Mouse (Mus musculus) hindbrain, embryonic 15.5 days (tissue): ENCODE data around the gene Clta. TPM values are rescaled to one million over a fixed set of nuclear protein-coding genes. Genes with fewer than 3 reads are reported as not detected.
A peak's percentile ranks its signal among the peaks of the same experiment; 100 is the strongest.

Source experiments
- ATAC-seq: fragments of 200-750 bp; cut with Nextera tagmentation; 2 replicates; pipeline ENCODE4 v1.8.0; 2017; ENCODE audit warnings: low read depth, moderate number of reproducible peaks, moderate TSS enrichment; ENCODE audit not compliant: low FRiP score
- H3K27ac ChIP-seq: fragments of 300-500 bp; sonication (generic); replicated peaks from 2 replicates; pipeline ENCODE4 v1.5.1; 2015; ENCODE audit warnings: mild to moderate bottlenecking, inconsistent platforms
- H3K27me3 ChIP-seq: fragments of 300-500 bp; sonication (generic); 2 replicates; pipeline ENCODE4 v1.6.1; 2015; ENCODE audit warnings: control low read depth, inconsistent platforms
- H3K36me3 ChIP-seq: fragments of 300-500 bp; sonication (generic); 2 replicates; pipeline ENCODE4 v1.6.1; 2015; ENCODE audit warnings: control low read depth, inconsistent platforms
- H3K4me1 ChIP-seq: fragments of 300-500 bp; sonication (generic); replicated peaks from 2 replicates; pipeline ENCODE4 v1.6.1; 2015; ENCODE audit warnings: control low read depth, inconsistent platforms
- H3K4me2 ChIP-seq: fragments of 300-500 bp; sonication (generic); 2 replicates; pipeline ENCODE4 v1.6.1; 2015; ENCODE audit warnings: moderate library complexity, mild to moderate bottlenecking, inconsistent platforms
- H3K4me3 ChIP-seq: fragments of 300-500 bp; sonication (generic); 2 replicates; pipeline ENCODE4 v1.5.1; 2015; ENCODE audit warnings: mild to moderate bottlenecking, inconsistent platforms
- H3K9ac ChIP-seq: fragments of 300-500 bp; sonication (generic); 2 replicates; pipeline ENCODE4 v1.6.1; 2015; ENCODE audit warnings: inconsistent platforms
- H3K9me3 ChIP-seq: fragments of 300-500 bp; sonication (generic); 2 replicates; pipeline ENCODE4 v1.6.1; 2016; ENCODE audit warnings: control low read depth, inconsistent platforms
- WGBS: fragments of 180-500 bp; shearing (Covaris S2); methylation state at CpG from one replicate; pipeline ENCODE4 v1.1.7; 2015; 5-methylcytosine and 5-hydroxymethylcytosine counted together
- polyA plus RNA-seq: library from polyadenylated mRNA; unstranded; fragments of >200 nt; fragmentation: Nextera tagmentation; extraction: Ambion mirVana; gene quantifications from 2 replicates; pipeline ENCODE4 v1.2.1, GENCODE M21; 2015

Gene Clta
- polyA plus RNA-seq, 1 experiment from 2014 or later: 342 TPM

DNA sequence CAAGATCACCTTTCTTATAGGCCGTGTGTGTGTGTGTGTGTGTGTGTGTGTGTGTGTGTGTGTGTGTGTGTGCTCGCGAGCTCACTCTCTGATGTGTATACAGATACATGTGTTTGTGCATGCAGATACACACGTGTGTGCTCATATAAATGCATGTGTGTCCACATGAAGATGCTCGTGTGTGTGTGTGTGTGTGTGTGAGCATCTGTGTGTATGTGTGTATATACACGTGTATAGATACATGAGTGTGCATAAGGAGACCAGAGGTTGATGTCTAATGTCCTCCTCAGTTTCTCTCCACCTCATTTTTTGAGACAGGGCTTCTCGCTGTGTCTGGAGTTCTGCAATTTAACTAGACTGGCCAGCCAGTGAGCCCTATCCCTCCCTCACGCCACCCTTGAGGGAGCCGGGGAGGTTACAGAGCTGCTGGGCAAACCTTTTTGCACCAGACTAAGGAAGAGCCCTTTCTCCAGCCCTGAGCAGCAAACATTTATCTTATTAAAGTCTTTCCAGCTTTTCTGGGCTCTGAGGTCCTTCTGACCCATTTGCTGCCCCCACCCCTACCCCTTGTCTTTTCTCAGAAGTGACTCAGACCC, 32.6 kb upstream of the Clta start:
- H3K9me3 ChIP-seq: no peaks in the 10 kb centered on the region
- ATAC-seq: peak; percentile 24; the same call in 1 of the 2 replicates
- H3K36me3 ChIP-seq: no peaks in the 10 kb centered on the region
- peaks cover 26% of the 10 kb centered on the region for H3K4me1 ChIP-seq
- WGBS: 67% methylated on average over 9 of the region's 9 CpGs
- no peak overlapping the region for H3K4me3 ChIP-seq
- peak overlapping the region; percentile 31 for H3K27ac ChIP-seq
- no peak overlapping the region for H3K9ac ChIP-seq
- peak overlapping the region; percentile 16; the same call in 1 of the 2 replicates for H3K4me2 ChIP-seq
- H3K27me3 ChIP-seq: no peaks in the 10 kb centered on the region

DNA sequence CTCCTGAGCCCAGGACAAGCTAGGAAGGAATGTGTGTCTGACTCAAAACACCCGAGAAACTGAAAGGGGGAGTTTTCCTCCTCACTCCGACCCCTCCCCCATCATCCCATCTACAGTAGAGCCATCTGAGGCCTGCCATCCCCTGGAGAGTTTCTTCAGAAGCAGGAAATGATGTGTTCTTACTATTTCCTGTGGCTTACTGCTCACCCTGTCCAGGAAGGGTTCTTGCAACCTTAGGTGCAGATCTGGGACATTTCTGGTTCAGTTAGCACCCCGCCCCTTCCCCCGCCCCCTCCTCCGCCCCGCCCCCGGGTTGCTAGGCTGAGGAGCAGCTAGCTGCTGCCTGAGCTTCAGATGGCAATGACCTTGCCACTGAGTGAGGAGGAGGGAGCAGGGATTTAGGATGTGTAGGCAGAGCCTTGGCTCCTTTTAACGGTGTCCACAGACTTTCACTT, 32.1 kb upstream of the Clta start:
- peaks cover 26% of the 10 kb centered on the region for H3K4me1 ChIP-seq

DNA sequence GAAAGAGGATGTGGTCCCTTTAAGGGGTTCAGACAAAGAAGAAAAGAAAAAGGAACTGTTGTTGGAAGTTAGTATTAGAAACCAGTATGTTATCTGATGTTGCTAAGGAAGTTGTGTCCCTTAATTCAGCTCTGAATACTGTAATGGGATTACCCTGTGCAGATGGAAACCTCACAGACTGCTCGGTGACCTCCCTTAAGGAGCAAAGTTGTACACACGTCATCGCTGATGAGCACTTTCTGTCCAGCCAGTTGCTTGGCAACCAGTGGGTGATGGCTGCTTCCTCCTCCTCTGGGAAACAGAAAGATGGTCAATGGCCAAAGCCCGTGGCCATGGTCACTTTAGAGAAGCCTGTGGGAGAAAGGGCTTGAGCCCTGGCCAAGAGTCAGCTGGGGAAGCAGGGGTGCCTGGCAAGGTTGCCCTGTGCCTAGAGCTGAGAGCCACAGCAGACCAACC, 30.7 kb upstream of the Clta start:
- Histone ChIP-seq H3K27me3 (no peaks in the 10 kb centered on the region), H3K9ac (no peak overlapping the region), H3K9me3 (no peaks in the 10 kb centered on the region), H3K27ac (no peak overlapping the region), H3K4me2 (no peak overlapping the region), H3K4me1 (peaks cover 30% of the 10 kb centered on the region), H3K4me3 (no peak overlapping the region), H3K36me3 (no peaks in the 10 kb centered on the region)
- WGBS: 26% methylated on average over 4 of the region's 4 CpGs
- no peak for ATAC-seq

More for the DNA sequence above, 32.1 kb upstream of the Clta start:
- Histone ChIP-seq H3K9ac (no peak overlapping the region), H3K4me3 (no peak overlapping the region), H3K27me3 (no peaks in the 10 kb centered on the region), H3K36me3 (no peaks in the 10 kb centered on the region), H3K4me2 (peak overlapping the region; percentile 16; the same call in 1 of the 2 replicates), H3K9me3 (no peaks in the 10 kb centered on the region), H3K27ac (peak overlapping the region; percentile 31)
- 4% methylated on average over 8 of the region's 8 CpGs for WGBS
- peak; percentile 21; the same call in 1 of the 2 replicates for ATAC-seq

DNA sequence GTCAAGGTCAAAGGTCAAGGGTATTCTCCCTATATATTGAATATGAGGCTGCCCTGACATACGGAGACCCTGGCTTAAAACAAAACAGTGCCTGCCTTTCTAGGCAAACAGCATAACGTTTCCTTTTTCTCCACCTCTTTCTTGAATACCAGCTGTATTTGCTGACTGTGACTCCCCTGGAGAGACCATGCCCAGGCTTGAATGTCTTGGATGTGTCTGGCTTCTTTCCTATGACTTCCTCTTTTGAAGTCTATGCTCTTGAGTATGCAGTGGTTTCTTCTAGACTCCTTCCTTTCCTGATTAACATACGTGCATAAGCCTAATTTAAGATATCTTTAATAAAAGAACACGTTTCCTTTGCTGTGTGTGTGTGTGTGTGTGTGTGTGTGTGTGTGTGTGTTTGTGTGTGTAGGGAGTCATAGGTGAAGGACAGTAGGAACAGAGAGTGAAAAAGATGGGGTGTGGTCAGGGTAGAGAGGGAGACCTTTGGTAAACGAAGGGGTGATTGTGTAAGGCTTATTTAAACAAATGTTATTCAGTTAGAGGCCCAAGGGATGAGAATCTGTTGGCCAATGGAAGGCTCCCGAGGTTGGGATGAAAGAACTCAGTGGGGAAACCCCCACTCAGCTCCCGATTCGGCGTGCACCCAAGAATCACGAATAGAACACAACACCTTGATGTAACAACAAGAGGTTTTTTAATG, 29.2 kb upstream of the Clta start:
- Histone ChIP-seq H3K27me3 (no peaks in the 10 kb centered on the region), H3K9ac (no peak overlapping the region), H3K4me2 (no peak overlapping the region), H3K36me3 (no peaks in the 10 kb centered on the region), H3K4me1 (peaks cover 39% of the 10 kb centered on the region), H3K9me3 (no peaks in the 10 kb centered on the region), H3K27ac (no peak overlapping the region), H3K4me3 (no peak overlapping the region)
- no peak for ATAC-seq
- 83% methylated on average over 10 of the region's 10 CpGs for WGBS

DNA sequence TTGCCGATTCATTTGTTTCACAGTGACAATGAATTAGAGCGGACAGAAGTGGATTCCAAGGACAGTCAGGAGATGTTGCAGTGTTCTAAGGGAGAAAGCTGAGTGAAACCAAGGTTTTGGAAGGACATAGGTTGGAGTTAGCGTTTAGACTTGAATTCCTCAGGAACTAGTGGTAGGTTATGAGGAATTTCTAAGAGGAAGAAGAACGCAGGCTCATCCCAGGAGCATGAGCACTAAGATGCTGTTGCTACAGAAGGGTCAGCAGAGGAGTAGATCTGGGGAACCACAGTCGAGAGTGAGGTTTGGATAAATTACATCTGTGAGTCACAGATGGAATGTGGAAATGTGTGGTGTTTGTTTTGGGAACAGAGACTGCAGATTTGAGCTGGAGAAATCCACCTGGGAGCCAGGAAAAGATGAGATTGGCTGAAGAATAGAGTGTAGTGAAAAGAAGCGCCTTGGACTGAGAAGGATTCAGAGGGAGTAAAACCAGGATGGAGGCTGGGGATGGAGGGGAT, 28.0 kb upstream of the Clta start:
- no peaks in the 10 kb centered on the region for H3K9me3 ChIP-seq
- H3K4me3 ChIP-seq: no peak overlapping the region
- 86% methylated on average over 6 of the region's 6 CpGs for WGBS
- no peak overlapping the region for H3K9ac ChIP-seq
- ATAC-seq: no peak
- peaks cover 41% of the 10 kb centered on the region for H3K4me1 ChIP-seq
- no peak overlapping the region for H3K27ac ChIP-seq
- no peaks in the 10 kb centered on the region for H3K36me3 ChIP-seq
- H3K4me2 ChIP-seq: no peak overlapping the region
- H3K27me3 ChIP-seq: no peaks in the 10 kb centered on the region

DNA sequence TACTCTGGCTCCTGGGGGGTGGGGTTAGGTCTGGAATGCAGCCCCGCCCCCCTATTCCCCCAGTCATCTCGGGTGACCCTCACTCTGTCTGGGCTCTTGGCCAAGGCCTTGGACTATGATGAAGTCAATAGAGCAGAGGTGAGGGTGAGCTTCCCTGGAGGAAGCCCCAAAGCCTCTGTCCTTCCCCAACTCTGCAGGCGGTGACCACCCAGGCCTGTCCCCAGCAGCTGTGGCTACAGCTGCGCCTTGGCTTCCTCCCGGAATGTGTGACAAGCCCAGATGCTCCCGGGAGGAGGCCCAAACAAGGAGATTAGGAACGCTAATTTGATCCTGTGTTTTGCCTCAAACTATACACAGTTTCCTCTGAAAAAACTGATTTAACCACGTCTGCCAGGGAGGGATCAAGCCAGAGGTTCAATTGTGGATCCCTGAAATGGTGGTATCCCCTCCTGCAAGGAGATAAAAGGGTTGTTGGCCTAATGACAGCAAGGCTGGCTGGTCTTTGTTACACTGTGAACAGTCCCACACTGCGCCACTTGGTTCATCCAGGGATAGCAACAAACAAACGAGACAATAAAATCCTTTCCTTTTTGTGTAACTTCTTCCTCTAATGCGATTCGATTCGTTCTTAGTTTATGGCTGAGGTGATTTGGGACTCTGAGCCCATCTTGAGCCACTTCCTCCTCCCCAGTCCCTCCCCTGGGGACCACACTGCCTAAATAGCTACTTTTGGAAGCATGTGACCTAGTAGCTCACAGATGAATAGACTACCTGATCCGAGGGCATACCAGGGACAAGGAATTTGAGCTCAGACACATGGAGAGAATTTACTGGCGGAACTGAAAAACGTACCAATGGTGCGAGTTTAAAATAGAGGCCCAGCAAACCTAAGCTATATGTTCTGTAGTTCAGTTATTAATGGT, 25.5 kb upstream of the Clta start:
- no peak overlapping the region for H3K4me2 ChIP-seq
- peaks cover 29% of the 10 kb centered on the region for H3K4me1 ChIP-seq
- WGBS: 28% methylated on average over 17 of the region's 17 CpGs
- H3K36me3 ChIP-seq: no peaks in the 10 kb centered on the region
- H3K9ac ChIP-seq: no peak overlapping the region
- no peaks in the 10 kb centered on the region for H3K9me3 ChIP-seq
- H3K27me3 ChIP-seq: no peaks in the 10 kb centered on the region
- no peak for ATAC-seq
- H3K27ac ChIP-seq: peak overlapping the region; percentile 56
- no peak overlapping the region for H3K4me3 ChIP-seq

DNA sequence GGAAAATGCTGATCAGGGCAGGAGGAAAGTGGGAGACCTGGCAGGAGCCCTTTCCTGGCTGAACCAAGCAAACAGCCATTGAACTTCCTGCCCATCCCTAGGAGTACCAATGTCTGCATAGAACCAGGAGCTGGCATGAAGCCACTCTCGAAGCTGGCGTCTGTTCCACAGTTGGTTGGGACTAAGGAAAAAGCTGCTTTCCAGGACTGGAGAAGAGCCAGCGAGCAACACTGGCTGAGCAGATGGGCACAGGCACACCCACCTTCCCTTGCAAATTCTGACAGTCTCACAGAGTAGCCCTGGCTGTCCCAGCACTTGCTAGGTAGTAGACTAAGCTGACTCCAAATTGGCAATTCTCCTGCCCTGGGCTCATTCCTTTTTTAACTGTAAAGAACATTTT, 24.5 kb upstream of the Clta start:
- no peak overlapping the region for H3K4me2 ChIP-seq
- no peaks in the 10 kb centered on the region for H3K27me3 ChIP-seq
- H3K4me1 ChIP-seq: peaks cover 28% of the 10 kb centered on the region
- H3K9ac ChIP-seq: no peak overlapping the region
- no peak overlapping the region for H3K4me3 ChIP-seq
- ATAC-seq: peak; percentile 52
- no peaks in the 10 kb centered on the region for H3K36me3 ChIP-seq
- WGBS: 52% methylated on average over 3 of the region's 3 CpGs
- peak overlapping the region; percentile 56; the same call in 1 of the 2 replicates for H3K27ac ChIP-seq
- H3K9me3 ChIP-seq: no peaks in the 10 kb centered on the region

DNA sequence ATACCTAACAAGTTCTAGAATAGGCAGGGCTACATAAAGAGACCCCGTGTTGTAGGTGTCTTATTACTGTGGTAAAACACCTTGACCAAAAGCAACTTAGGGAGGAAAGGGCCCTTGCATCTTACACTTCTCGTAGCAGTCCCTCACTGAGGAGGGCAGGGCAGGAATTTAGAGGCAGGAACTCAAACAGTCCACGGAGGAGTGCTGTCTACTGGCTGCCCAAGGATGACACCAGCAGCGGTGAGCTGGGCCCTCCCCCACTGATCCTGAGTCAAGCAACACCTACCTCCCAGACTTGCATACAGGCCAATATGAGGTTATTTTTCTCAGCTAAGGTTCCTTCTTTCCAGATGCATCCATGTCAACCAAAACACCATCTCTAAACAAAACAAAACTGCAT, 24.0 kb upstream of the Clta start:
- Histone ChIP-seq H3K27me3 (no peaks in the 10 kb centered on the region), H3K4me1 (peaks cover 28% of the 10 kb centered on the region), H3K36me3 (no peaks in the 10 kb centered on the region), H3K9me3 (no peaks in the 10 kb centered on the region), H3K9ac (no peak overlapping the region), H3K4me2 (no peak overlapping the region), H3K27ac (no peak overlapping the region), H3K4me3 (no peak overlapping the region)
- ATAC-seq: no peak
- 86% methylated on average over 4 of the region's 4 CpGs for WGBS

DNA sequence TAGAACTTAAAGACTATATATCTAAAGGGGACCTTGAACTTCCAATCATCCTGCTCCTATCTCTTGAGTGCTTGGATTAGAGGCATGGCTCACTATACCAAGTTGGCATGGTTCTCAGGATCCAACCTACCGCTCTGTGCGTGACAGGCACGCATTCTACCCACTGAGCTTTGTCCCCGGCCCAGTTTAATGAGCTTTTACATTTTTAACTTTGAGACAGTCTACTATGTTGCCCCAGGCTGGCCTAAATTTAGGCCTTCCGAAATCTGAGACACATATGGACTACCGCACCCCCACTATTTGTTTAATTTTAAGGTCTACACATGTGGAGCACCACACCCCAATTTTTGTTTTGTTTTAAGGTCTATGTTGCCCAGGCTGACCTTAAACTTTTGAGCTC, 23.4 kb upstream of the Clta start:
- Histone ChIP-seq H3K4me1 (peaks cover 28% of the 10 kb centered on the region), H3K36me3 (no peaks in the 10 kb centered on the region), H3K9me3 (no peaks in the 10 kb centered on the region), H3K9ac (no peak overlapping the region), H3K4me3 (no peak overlapping the region), H3K27ac (no peak overlapping the region), H3K27me3 (no peaks in the 10 kb centered on the region), H3K4me2 (no peak overlapping the region)
- WGBS: 96% methylated on average over 6 of the region's 6 CpGs
- no peak for ATAC-seq

DNA sequence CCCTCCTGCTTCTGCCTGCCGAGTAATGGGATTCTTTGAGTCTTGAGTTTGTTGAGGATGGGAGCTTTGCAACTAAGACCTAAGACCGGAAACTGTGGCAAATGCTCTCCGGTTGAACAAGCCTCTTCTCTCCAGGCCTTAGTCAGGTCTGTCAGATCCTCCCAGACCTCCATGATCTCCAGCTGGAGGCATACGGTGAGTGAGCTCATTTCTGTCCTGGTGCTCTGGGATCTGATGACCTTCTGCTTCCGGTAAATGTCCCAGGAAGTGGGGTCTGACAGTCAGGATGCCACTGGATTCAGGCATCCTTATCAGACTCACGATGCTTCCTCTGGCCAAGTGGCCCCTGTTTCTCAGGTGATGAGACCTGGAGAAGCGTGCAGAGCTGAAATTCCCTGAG, 23.0 kb upstream of the Clta start:
- no peaks in the 10 kb centered on the region for H3K27me3 ChIP-seq
- H3K9me3 ChIP-seq: no peaks in the 10 kb centered on the region
- peaks cover 28% of the 10 kb centered on the region for H3K4me1 ChIP-seq
- 93% methylated on average over 7 of the region's 7 CpGs for WGBS
- no peak overlapping the region for H3K4me2 ChIP-seq
- H3K9ac ChIP-seq: no peak overlapping the region
- H3K36me3 ChIP-seq: no peaks in the 10 kb centered on the region
- H3K27ac ChIP-seq: no peak overlapping the region
- ATAC-seq: no peak
- no peak overlapping the region for H3K4me3 ChIP-seq

DNA sequence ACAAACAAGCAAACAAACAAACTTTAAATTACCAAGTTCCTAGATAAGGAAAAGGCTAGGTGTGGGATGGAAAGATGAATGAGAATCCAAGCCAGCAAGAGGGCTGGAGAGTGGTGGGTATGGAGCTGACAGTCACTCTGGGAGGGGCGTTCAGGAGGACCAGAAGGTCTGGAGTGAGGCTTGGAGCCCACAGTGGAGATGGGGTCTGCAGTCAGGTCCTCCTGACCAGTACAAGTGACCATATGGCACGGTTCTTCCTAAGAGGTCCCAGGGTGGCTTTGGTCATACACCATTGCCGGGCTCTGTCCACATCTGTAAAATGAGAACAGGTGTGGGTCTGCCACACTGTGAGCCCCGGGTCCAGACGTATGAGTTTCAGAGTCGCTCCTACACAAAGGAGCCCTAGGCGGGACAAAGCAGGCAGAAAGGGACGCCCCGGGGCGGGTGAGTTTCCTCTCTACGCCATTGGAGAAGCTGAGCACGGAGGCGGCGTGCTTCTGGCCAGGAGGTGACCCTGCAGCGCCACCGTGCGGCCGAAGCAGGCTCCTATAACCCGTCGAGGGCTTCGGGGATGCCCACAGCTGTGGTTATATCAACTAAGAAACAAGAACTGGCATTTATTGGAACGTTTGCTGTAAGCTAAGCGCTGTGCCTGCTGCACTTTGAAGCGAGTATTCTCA, 22.1 kb upstream of the Clta start:
- peak overlapping the region; percentile 35 for H3K9ac ChIP-seq
- H3K4me2 ChIP-seq: peak overlapping the region; percentile 63
- peak; percentile 95 for ATAC-seq
- H3K4me1 ChIP-seq: peaks cover 28% of the 10 kb centered on the region
- H3K36me3 ChIP-seq: no peaks in the 10 kb centered on the region
- H3K27me3 ChIP-seq: no peaks in the 10 kb centered on the region
- WGBS: 2% methylated on average over 24 of the region's 24 CpGs
- H3K4me3 ChIP-seq: peak overlapping the region; percentile 33
- 0 out of 2 replicates have a peak overlapping the region, but pooled peaks have one; percentile 23 for H3K27ac ChIP-seq
- no peaks in the 10 kb centered on the region for H3K9me3 ChIP-seq
